Mouse (Mus musculus) MEL (cell line): ENCODE results near the gene Vrk2. TPM values are rescaled to one million over a fixed set of nuclear protein-coding genes. Genes with fewer than 3 reads are reported as not detected.

ENCODE experiments used
- DNase-seq: peaks from one replicate; pipeline ENCODE4 v3.0.0; 2011; ENCODE audit warnings: low read depth, low spot score
- H3K27ac ChIP-seq: 2 replicates; pipeline ENCODE4 v1.5.1; 2012; ENCODE audit warnings: low read depth, mild to moderate bottlenecking, control low read depth, low read length, moderate library complexity; ENCODE audit not compliant: control insufficient read depth
- H3K27me3 ChIP-seq, 2 experiments: fragments of 150-350 bp in 1 of 2; sonication (generic) in 1 of 2; 2 replicates each; pipeline ENCODE4 v1.6.1; 2012; ENCODE audit warnings: low read length in 2 of 2, mild to moderate bottlenecking in 2 of 2, improper control_type of control experiment in 1 of 2, moderate library complexity in 1 of 2; ENCODE audit not compliant: insufficient read depth in 2 of 2, control insufficient read depth in 1 of 2
- H3K36me3 ChIP-seq, 2 experiments: 2 replicates each; pipeline ENCODE4 v1.6.1; 2012 to 2014; ENCODE audit warnings: low read length in 2 of 2, improper control_type of control experiment in 1 of 2, inconsistent platforms in 1 of 2, mild to moderate bottlenecking in 1 of 2; ENCODE audit not compliant: insufficient read depth in 2 of 2, control insufficient read depth in 1 of 2
- H3K4me1 ChIP-seq, 2 experiments: fragments of 150-350 bp in 1 of 2; sonication (generic) in 1 of 2; 2 replicates each; pipeline ENCODE4 v1.6.1; 2012; ENCODE audit warnings: low read length in 2 of 2, improper control_type of control experiment in 1 of 2, mild to moderate bottlenecking in 1 of 2; ENCODE audit not compliant: insufficient read depth in 2 of 2, control insufficient read depth in 1 of 2
- H3K4me3 ChIP-seq, 2 experiments: fragments of 150-350 bp in 1 of 2; sonication (generic) in 1 of 2; 2 replicates each; pipeline ENCODE4 v1.5.1; 2012; ENCODE audit warnings: low read depth in 2 of 2, low read length in 2 of 2, mild to moderate bottlenecking in 2 of 2, moderate library complexity in 2 of 2, control low read depth in 1 of 2, improper control_type of control experiment in 1 of 2; ENCODE audit not compliant: control insufficient read depth in 1 of 2, insufficient read depth in 1 of 2
- H3K79me2 ChIP-seq: 2 replicates; pipeline ENCODE4 v1.6.1; 2012; ENCODE audit warnings: mild to moderate bottlenecking, low read length, moderate library complexity; ENCODE audit not compliant: control insufficient read depth, poor library complexity, insufficient read depth
- H3K9ac ChIP-seq: 2 replicates; pipeline ENCODE4 v1.6.1; 2012; ENCODE audit warnings: low read depth, mild to moderate bottlenecking, control low read depth, low read length, moderate library complexity; ENCODE audit not compliant: control insufficient read depth, poor library complexity, severe bottlenecking
- H3K9me3 ChIP-seq: fragments of 150-350 bp; sonication (generic); replicated peaks from 2 replicates; pipeline ENCODE4 v1.6.1; 2012; ENCODE audit warnings: mild to moderate bottlenecking, low read length, improper control_type of control experiment, moderate library complexity; ENCODE audit not compliant: insufficient read depth
- ELF1 ChIP-seq: IDR thresholded peaks from 2 replicates; pipeline ENCODE4 v1.6.1; 2014; ENCODE audit warnings: low read depth, mild to moderate bottlenecking, inconsistent platforms, low read length, improper control_type of control experiment, moderate library complexity
- EP300 ChIP-seq, 2 experiments: IDR thresholded peaks; 2 replicates each; pipeline ENCODE4 v1.6.1; 2011; ENCODE audit warnings: improper control_type of control experiment in 2 of 2, low read length in 2 of 2, low read depth in 1 of 2, mild to moderate bottlenecking in 1 of 2
- GABPA ChIP-seq: IDR thresholded peaks from 2 replicates; pipeline ENCODE4 v1.6.1; 2012; ENCODE audit warnings: low read depth, mild to moderate bottlenecking, inconsistent platforms, low read length, improper control_type of control experiment, moderate library complexity
- GATA1 ChIP-seq: IDR thresholded peaks from 2 replicates; pipeline ENCODE4 v1.6.1; 2011; ENCODE audit warnings: low read depth, low read length, improper control_type of control experiment
- MAX ChIP-seq: IDR thresholded peaks from 2 replicates; pipeline ENCODE4 v1.6.1; 2011; ENCODE audit warnings: low read length, improper control_type of control experiment
- MYB ChIP-seq: IDR thresholded peaks from 2 replicates; pipeline ENCODE4 v1.6.1; 2011; ENCODE audit warnings: mild to moderate bottlenecking, low read depth, low read length, improper control_type of control experiment
- MYC ChIP-seq: IDR thresholded peaks from 2 replicates; pipeline ENCODE4 v1.6.1; 2011; ENCODE audit warnings: low read depth, mild to moderate bottlenecking, low read length, improper control_type of control experiment, moderate library complexity
- NELFE ChIP-seq: IDR thresholded peaks from 2 replicates; pipeline ENCODE4 v1.6.1; 2011; ENCODE audit warnings: low read depth, low read length, improper control_type of control experiment
- NRF1 ChIP-seq: IDR thresholded peaks from 2 replicates; pipeline ENCODE4 v1.6.1; 2014; ENCODE audit warnings: low read depth, mild to moderate bottlenecking, inconsistent platforms, low read length, improper control_type of control experiment, moderate library complexity; ENCODE audit not compliant: poor library complexity, insufficient read depth, severe bottlenecking
- POLR2A ChIP-seq, 2 experiments: IDR thresholded peaks; 2 replicates each; pipeline ENCODE4 v1.6.1; 2011 to 2012; ENCODE audit warnings: low read length in 2 of 2, mild to moderate bottlenecking in 2 of 2, control low read depth in 1 of 2, improper control_type of control experiment in 1 of 2, low read depth in 1 of 2, moderate library complexity in 1 of 2; ENCODE audit not compliant: control insufficient read depth in 1 of 2, insufficient read depth in 1 of 2, poor library complexity in 1 of 2
- POLR2AphosphoS2 ChIP-seq: IDR thresholded peaks from 2 replicates; pipeline ENCODE4 v1.6.1; 2011; ENCODE audit warnings: low read length, improper control_type of control experiment
- POLR2AphosphoS5 ChIP-seq: IDR thresholded peaks from 2 replicates; pipeline ENCODE4 v1.6.1; 2012; ENCODE audit warnings: low read depth, borderline replicate concordance, mild to moderate bottlenecking, inconsistent platforms, low read length, moderate library complexity, mixed read lengths
- SIN3A ChIP-seq: IDR thresholded peaks from 2 replicates; pipeline ENCODE4 v1.6.1; 2012; ENCODE audit warnings: low read length, improper control_type of control experiment, inconsistent platforms
- SMC3 ChIP-seq: IDR thresholded peaks from 2 replicates; pipeline ENCODE4 v1.6.1; 2011; ENCODE audit warnings: low read depth, low read length, improper control_type of control experiment
- TBP ChIP-seq: IDR thresholded peaks from 2 replicates; pipeline ENCODE4 v1.8.0; 2011; ENCODE audit warnings: low read depth, low read length, improper control_type of control experiment
- USF1 ChIP-seq: IDR thresholded peaks from 2 replicates; pipeline ENCODE4 v1.6.1; 2014; ENCODE audit warnings: low read depth, mild to moderate bottlenecking, inconsistent platforms, low read length, improper control_type of control experiment, moderate library complexity
- USF2 ChIP-seq, 2 experiments: IDR thresholded peaks; 2 replicates each; pipeline ENCODE4 v1.6.1; 2011 to 2012; ENCODE audit warnings: improper control_type of control experiment in 2 of 2, low read length in 2 of 2, borderline replicate concordance in 1 of 2, inconsistent platforms in 1 of 2, low read depth in 1 of 2, mild to moderate bottlenecking in 1 of 2; ENCODE audit not compliant: insufficient read depth in 1 of 2
- ZC3H11A ChIP-seq: IDR thresholded peaks from 2 replicates; pipeline ENCODE4 v1.6.1; 2012; ENCODE audit warnings: low read depth, mild to moderate bottlenecking, inconsistent platforms, low read length, improper control_type of control experiment
- polyA plus RNA-seq, 2 experiments: library from polyadenylated mRNA; stranded (reverse) in 1 of 2; unstranded in 1 of 2; fragments of >175 nt in 1 of 2; fragments of >200 nt in 1 of 2; gene quantifications; 2 replicates each; pipeline versions ENCODE4 v1.2.1 to v1.2.4; 2012; ENCODE audit warnings: low replicate concordance in 2 of 2, low read depth in 1 of 2; ENCODE audit not compliant: insufficient read length in 2 of 2, insufficient read depth in 1 of 2, missing spikeins in 1 of 2
- total RNA-seq: library from RNA; depleted of rRNA; stranded (reverse); fragments of 300-350 nt; gene quantifications from 2 replicates; pipeline ENCODE4 v1.2.3, GENCODE M21; 2012

Gene Vrk2
- total and polyA plus RNA-seq, 3 experiments, result 19.6 to 20.6 TPM; not detected in 1

GRCm38 (mm10) chr11:26598876-26599275 lies 5.1 kb upstream of the Vrk2 start:
- H3K9ac ChIP-seq, result no peak overlapping the region

GRCm38 (mm10) chr11:26597761-26598160 lies 4.0 kb upstream of the Vrk2 start:
- no peak overlapping the region for H3K27ac ChIP-seq
- peaks cover 6% of the 10 kb centered on the region; the same call in 1 of the 2 replicates for H3K79me2 ChIP-seq
- H3K9ac ChIP-seq, result no peak overlapping the region
- peaks cover 0 to 51% of the 10 kb centered on the region in 2 experiments; a peak in 2 of 4 replicates for H3K36me3 ChIP-seq
- H3K4me1 ChIP-seq, result peaks cover 34 to 35% of the 10 kb centered on the region in 2 experiments
- TF ChIP-seq SMC3, result no peak
- TF ChIP-seq, all 39 proteins: peak for 0
- no peak for DNase-seq
- Histone ChIP-seq H3K4me3 (no peak overlapping the region), H3K9me3 (no peaks in the 10 kb centered on the region), H3K27me3 (no peaks in the 10 kb centered on the region)

More at GRCm38 (mm10) chr11:26598876-26599275, 5.1 kb upstream of the Vrk2 start:
- Histone ChIP-seq H3K9me3 (no peaks in the 10 kb centered on the region), H3K36me3 (peaks cover 0 to 54% of the 10 kb centered on the region in 2 experiments; a peak in 2 of 4 replicates), H3K4me1 (peaks cover 37 to 38% of the 10 kb centered on the region in 2 experiments), H3K27ac (no peak overlapping the region), H3K27me3 (no peaks in the 10 kb centered on the region), H3K79me2 (no peaks in the 10 kb centered on the region), H3K4me3 (no peak overlapping the region)
- TF ChIP-seq GATA1, result peak; percentile 67
- no peak for TF ChIP-seq NELFE
- TF ChIP-seq USF1, result no peak
- TF ChIP-seq POLR2AphosphoS2, result no peak
- no peak for TF ChIP-seq USF2 (IDR thresholded peaks at IDR 0.05; ENCODE audit: borderline replicate concordance in 1 of 2, insufficient read depth in 1 of 2, low read depth in 1 of 2, low read length in 2 of 2)
- TF ChIP-seq POLR2A (IDR thresholded peaks at IDR 0.05; ENCODE audit: control insufficient read depth in 1 of 2, insufficient read depth in 1 of 2, low read depth in 1 of 2, low read length in 2 of 2, poor library complexity in 1 of 2), result no peak
- no peak for TF ChIP-seq GABPA
- DNase-seq, result no peak

- Histone ChIP-seq H3K4me1 (peaks cover 35 to 37% of the 10 kb centered on the region in 2 experiments), H3K9ac (no peak overlapping the region), H3K4me3 (no peak overlapping the region), H3K79me2 (peaks cover 11% of the 10 kb centered on the region), H3K36me3 (peaks cover 0 to 54% of the 10 kb centered on the region in 2 experiments; a peak in 2 of 4 replicates), H3K27me3 (no peaks in the 10 kb centered on the region), H3K27ac (no peak overlapping the region; the same call in 1 of the 2 replicates), H3K9me3 (no peaks in the 10 kb centered on the region)
- DNase-seq, result peak; percentile 59
- TF ChIP-seq POLR2AphosphoS5 (no peak), MYB (no peak), MAX (no peak; the same call in 1 of the 2 replicates), MYC (no peak), EP300 (IDR thresholded peaks at IDR 0.05; ENCODE audit: low read depth in 1 of 2, low read length in 2 of 2) (peak; percentile 52 to 77), ELF1 (no peak), SIN3A (no peak; the same call in 1 of the 2 replicates), GATA1 (peak; percentile 49), NRF1 (no peak), TBP (no peak), ZC3H11A (no peak)
These were observed 3.3 kb upstream of the Vrk2 start for GRCm38 (mm10) chr11:26597145-26597544.
